Mouse (Mus musculus) common myeloid progenitor, adult 5-6 weeks (primary cell): Measurements from ENCODE around the gene Thbs3. TPM values are rescaled to one million over a fixed set of nuclear protein-coding genes. Genes with fewer than 3 reads are reported as not detected.
A peak's percentile ranks its signal among the peaks of the same experiment; 100 is the strongest.

Source experiments
- ATAC-seq: replicated peaks from 2 replicates; pipeline ENCODE4 v1.8.0; 2016; ENCODE audit warnings: low read depth, mild to moderate bottlenecking, moderate TSS enrichment, inconsistent platforms; ENCODE audit not compliant: poor library complexity, severe bottlenecking
- total RNA-seq: library from RNA; stranded (forward); fragments of 200-1000, 187-1606 nt; gene quantifications from 2 replicates; pipeline ENCODE4 v1.2.3, GENCODE M21; 2017

Thbs3 gene
- 0.09 TPM in 1 of 2 replicates, not detected in the other for total RNA-seq

DNA sequence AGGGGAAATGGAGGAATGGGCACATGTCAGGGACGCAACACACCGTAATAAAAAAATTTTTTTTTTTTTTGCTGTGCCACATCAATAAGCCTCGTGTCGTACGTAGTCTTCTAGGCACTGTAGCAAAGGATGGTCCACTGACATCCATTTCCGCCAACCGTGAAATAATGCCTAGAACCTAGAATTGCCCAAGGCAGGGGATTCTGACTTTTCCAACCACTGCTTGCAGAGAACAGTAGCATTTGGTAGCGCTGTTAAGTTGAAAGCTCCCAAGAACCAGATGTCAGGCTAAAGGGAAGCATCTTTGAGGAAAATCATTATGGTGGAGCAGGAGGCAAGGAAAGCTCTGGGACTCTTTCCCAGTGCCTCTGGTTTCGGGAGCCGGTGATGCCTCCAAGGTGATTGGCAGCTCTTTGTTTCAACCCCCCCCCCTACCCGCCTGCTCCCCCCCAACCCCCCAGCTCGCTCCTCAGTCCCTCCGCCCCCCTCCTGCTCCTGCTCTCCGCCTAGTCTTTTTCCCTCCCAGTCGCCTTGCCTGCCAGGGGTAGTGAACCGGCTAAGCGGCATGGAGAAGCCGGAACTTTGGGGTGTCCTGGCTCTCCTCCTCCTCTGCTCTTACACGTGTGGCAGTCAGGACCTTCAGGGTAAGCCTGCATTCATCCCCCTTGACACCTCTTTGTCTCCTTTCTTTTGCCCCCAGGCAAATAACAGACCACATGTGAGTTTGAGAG, at the start of gene Thbs3:
Gene Thbs3, plus strand, starts transcription at position 500 of the 731 bp plus-strand sequence.
- ATAC-seq: no peak

DNA sequence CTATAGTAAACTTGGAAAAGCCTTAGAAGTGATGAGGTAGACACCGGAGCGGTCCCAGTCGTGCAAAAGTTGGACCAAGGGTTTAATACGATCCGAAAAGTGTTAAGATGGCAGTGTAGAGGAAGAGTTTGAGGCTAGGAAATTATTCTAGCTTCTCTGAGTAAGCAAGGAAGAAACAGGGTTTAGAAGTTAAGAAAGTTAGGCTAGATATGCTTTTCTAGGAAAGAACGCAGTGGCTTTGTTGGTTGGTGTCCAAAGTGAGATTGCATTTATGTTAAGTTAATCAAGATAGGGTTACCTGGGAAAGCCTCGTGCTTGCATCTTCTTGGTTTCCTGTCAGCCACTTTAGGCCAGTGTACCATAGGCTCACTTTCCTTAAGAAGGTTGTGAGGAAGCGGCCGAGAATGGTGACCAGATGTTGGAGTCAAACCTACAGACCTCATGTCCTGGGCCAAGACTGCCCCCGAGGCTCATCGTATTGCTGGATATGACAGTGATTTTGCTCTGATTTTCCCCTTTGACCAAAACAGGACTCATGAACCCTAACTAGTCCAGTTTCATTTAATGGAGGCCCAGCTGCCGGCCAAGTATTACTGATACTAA, 49.6 kb upstream of the Thbs3 start:
- no peak for ATAC-seq

DNA sequence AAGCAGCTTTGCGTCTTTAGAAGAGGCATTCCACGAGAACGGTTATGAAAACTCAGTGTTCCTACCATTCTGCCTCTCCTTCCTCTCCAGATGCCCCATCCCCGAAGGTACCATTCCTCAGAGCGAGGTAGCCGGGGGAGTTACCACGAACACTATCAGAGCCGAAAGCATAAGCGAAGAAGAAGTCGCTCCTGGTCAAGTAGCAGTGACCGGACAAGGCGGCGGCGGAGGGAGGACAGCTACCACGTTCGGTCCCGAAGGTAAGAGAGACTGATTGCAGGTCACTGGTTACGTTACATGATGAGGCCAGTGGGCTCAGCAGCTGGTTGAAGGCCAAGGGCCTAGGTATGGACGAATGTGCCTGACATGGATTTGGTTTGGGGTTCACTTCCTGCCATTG, 48.0 kb upstream of the Thbs3 start:
- ATAC-seq: no peak

DNA sequence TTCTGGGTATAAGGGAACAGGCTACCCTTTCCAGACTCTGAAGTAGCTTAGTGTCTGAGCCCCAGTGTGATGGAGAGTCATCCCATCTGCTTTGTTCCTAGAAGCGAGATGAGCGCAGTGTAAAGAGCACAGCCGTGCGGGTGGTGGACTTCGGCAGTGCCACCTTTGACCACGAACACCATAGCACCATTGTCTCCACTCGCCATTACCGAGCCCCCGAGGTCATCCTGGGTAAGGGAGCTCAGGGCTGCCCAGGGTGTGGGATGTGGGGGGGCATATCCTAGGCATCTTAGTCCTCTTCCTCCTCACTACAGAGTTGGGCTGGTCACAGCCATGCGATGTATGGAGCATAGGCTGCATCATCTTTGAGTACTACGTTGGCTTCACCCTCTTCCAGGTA, 40.1 kb upstream of the Thbs3 start:
- no peak for ATAC-seq

DNA sequence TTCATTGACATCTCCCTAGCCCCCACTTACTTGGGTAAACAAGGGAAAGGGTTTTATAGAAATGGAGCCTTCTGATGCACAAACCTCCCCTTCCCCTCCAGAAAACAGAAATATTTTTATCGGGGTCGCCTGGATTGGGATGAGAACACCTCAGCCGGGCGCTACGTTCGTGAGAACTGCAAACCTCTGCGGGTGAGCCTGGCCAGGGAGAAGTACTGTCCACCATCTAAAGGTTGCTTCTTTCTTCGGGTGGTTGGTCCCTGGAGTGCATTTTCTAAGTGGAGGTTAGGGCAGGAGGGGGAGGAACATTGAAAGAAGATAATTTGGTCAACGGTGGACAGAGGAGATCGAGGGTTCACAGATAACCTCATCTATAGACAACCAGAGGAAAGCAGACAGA, 39.4 kb upstream of the Thbs3 start:
- ATAC-seq: no peak

DNA sequence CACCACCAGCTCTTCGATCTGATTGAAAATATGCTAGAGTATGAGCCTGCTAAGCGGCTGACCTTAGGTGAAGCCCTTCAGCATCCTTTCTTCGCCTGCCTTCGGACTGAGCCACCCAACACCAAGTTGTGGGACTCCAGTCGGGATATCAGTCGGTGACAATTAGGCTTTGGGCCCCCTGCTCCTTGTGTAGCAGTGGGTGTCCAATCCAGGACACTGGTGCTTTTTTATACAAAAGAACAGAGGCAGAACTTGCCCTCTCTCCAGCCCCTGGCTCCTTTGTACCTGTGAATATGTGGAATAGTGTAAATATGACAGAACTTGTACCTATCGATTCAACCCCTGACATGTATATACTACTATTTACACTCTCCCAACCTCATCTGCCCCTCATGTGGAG, 38.6 kb upstream of the Thbs3 start:
- no peak for ATAC-seq

DNA sequence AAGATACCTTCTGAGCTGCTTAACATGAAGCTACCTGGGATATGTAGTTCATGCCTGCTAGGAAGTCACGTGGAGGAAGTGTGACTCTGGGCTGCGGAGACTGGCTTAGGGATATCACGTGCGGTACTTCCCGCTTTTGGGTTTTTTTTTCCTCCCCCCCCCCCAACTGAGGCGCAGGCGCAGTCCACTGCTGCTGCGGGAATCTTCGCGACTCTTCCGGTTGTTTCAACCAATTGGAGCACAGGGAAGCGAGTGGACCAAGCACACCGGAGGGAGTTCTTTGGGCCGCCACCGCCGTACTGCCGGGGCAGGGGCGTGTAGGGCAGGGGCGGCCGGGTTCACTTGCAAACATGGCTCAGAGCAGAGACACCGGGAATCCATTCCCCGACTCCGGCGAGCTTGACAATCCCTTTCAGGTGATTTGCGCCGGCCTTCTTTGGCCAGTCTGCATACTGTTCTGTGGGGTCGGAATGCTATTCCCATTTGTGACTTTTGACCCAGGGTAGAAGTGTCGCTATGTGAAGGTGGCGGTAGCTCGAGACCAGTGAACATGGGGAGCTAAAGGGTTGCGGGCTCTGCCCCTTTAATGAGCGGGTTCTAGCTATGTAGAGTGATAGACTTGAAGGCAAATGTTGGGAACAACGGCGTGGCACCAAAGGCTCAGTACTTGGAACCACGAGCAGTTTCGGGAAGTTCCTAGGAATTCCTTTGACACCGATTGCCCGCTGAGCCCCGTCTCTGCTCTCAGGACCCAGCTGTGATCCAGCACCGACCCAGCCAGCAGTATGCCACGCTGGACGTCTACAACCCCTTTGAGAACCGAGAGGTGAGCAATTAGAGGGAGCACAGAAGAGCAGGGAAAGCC, 37.5 kb upstream of the Thbs3 start, which contains the start of gene Scamp3:
Gene Scamp3, plus strand, starts transcription at position 232 of the 865 bp plus-strand sequence.
- ATAC-seq: peak; percentile 90

DNA sequence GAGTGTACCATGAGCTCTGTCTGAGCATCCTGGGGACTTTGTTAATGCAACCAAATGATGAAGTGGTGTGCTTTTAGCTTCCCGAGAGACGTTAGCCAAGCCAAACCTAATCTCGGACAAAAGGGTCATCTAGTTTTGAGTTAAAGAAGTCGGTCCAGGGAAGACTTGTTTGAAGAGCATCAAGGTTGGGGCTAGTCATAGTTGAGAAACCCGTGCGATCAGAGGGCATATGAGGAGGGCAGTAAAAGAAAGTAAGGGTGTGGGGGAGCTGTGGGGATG, 36.9 kb upstream of the Thbs3 start:
- no peak for ATAC-seq

DNA sequence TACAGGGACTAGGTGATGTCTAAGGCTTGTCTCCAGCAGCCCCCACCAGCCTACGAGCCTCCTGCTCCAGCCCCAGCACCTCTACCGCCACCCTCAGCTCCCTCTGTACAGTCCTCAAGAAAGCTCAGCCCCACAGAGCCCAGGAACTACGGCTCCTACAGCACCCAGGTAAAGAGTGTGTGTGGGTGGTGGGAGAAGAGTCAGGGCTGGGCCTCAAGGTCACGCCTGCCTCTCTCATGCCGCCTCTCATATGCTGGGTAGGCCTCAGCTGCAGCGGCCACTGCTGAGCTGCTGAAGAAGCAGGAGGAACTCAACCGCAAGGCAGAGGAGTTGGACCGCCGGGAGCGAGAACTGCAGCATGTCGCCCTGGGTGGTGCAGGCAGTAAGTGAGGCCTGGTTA, 35.9 kb upstream of the Thbs3 start:
- no peak for ATAC-seq

DNA sequence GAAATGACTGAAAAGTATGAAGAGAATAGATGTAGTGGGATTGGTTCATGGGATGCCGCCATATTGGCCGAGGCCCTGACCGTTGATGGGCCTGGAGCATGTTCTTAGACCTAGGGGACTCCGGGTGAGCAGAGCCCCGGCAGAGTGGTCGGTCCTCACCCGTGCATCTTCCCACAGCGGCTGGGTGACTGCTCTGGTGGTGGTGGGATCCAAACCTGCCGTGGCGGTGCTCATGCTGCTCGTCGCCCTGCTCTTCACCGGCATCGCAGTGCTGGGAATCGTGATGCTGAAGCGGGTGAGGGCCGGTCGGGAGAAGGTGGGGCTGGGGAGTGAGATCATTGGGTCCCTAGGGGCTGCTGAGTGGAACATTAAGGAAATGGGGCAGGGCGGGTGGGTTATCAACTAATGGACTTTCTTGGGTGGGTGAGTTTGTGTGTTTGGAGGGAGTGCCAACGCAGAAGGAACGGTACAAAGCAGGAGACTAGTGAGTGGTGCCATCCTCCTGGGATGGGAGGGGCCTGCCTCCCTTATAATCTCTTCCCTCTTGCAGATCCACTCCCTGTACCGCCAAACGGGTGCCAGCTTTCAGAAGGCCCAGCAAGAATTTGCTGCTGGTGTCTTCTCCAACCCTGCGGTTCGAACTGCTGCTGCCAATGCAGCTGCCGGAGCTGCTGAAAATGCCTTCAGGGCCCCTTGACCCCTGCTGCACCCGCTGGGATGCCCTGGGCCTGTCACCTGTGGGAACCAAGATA, 33.1 kb upstream of the Thbs3 start:
- no peak for ATAC-seq

DNA sequence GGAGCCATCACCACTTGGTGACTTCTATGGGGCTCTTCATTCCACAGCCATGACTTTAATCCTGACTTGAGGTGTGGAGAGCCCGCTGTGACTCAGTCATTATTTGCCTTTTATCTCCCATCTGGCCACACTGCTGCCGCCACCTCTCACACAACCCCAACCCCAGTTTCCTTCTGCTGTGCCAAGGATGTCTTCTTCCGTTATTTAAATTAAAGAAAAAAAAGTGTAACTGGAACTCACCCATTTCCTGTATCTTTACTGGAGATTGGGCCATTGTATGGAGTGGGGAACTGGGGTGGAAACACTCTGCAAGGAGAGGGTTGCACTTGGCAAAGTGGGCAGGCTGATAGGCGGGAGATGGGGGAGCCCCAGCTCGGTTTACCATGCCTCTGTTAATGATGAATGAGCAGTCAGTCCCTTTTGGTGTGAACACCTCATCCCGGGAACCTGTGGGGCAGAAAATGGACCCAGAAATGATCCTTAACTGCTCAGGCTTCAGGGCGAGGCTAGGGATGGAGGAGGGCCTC, 32.4 kb upstream of the Thbs3 start:
- peak; percentile 46 for ATAC-seq

DNA sequence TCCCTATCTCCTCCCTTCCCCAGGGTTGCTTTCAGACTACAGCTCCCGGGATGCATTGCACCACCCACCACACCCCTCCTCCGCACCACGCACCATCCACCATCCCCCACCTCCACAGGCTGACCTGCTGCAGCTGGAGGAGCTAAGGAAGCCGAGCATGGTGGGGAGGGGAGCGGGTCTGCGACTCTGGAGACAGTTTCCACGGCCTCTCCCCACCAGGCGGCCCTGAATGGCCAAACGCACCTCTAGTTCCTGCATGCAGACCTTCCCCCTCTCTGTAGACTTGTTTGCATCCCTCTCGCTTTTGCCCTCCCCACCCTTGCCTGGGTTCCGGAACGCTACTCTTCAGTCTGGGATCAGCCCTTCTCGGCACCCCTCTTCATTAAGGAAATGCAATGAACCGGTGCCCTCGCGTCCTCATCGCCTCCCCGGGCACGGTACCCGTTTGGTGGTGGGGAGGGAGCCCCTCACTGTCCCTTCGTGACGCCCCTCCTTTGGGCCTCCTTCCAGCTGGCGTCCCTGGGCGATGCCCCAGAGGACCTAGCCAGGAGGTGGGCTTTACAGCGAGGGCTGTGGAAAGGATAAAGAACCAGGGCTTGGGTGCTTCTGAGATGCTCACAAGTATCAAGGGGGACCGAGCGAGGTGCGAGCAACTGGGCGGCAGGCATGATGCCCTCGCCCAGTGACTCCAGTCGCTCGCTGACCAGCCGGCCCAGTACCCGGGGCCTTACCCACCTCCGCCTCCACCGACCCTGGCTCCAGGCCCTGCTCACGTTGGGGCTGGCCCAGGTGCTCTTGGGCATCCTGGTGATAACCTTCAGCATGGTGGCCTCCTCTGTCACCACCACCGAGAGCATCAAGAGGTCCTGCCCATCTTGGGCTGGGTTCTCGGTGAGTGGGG, 31.7 kb upstream of the Thbs3 start, which contains the start of gene Fam189b:
Gene Fam189b, plus strand, starts transcription at position 86 of the 901 bp plus-strand sequence.
- ATAC-seq: peak; percentile 90

DNA sequence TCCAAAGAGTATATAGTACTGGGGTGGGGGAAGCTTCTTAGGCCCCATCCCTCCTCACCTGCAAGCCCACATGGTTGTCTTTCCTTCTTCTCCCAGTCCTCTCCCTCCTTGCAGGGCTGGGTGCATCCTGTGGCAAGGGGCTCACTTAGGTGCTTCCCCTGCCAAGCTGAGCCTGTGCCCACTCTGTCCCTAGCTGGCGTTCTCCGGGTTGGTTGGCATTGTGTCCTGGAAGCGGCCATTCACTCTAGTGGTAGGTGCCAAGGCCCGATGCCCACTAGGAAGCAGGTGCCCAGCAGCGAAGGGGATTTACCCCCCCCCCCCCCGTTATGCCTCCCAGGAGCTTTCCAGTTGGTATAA, 31.0 kb upstream of the Thbs3 start:
- ATAC-seq: no peak

DNA sequence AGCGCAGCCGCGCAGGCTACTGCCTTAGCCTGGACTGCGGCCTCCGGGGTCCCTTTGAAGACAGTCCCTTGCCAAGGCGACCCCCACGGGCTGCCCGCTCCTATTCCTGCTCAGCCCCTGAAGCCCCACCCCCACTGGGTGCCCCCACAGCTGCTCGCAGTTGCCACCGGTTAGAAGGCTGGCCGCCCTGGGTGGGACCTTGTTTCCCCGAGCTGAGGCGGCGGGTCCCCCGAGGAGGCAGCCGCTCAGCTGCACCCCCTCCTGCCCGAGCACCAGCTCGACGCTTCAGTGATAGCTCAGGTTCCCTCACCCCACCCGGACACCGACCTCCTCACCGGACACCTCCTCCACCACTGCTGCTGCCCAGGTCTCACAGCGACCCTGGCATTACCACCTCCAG, 27.8 kb upstream of the Thbs3 start:
- ATAC-seq: no peak

DNA sequence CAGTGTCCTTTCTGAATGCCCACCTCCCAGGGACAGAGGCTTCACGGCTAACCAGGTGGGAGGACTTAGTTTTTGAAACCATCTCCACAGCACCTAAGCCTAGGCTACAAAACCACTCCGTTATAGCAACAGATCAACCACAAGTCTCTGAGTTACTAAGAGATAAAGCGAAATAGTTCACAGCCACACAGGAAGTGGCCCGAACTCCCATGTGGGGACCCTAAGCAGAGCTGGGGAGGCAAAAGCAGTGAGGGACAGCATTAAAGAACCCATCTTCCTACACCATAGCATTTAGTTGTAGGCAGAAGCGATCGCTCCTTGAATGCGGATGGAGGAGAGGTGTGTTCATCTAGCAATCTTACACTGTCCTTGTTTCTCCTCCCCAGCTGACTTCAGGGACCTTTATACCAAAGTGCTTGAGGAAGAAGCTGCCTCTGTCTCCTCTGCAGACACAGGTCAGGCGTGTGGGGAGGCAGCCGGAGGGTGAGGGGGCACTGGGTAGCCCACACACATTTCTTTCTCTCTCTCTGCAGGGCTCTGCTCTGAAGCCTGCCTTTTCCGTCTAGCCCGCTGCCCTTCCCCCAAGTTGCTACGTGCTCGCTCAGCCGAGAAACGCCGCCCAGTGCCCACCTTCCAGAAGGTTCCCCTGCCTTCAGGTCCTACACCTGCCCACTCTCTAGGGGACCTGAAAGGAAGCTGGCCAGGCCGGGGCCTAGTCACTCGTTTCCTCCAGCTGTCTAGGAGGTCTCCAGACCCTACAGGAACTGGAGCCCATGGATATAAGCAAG, 27.1 kb upstream of the Thbs3 start:
- no peak for ATAC-seq

DNA sequence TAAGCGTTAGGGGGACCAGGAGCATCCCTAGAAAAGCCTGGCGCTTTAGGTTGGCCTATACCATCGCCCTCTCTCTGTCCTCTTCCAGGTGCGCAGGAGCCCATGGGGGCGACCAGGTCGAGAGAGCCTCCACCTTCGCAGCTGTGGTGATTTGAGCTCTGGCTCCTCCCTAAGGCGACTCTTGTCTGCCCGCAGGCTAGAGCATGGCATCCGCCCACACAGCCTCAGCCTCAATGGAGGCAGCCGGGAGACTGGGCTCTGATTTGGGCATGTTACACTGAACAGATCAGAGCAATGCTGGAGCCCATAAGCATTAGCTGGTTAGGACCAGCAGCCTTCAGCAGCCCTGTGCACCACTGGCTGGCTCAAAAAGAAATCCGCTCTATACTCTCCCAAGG, 26.5 kb upstream of the Thbs3 start:
- no peak for ATAC-seq

DNA sequence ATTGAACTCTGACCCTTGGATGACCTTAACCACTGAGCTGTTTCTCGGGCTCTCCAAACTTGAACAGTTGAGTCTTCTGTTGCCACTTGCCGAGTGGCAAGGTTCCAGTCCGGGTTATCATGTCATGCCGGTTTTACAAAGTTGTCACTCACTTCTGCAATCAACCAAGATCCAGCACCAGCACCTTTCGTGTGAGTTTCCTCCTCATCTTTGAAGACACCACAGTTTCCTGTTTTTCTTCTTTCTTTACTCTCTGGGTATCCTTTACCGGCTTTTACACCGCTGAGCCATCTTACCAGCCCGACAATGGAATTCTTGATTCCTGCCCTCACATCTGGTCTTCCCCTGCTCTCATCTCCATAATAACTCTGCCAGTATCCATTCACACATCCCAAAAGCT, 24.5 kb upstream of the Thbs3 start:
- ATAC-seq: peak; percentile 53

DNA sequence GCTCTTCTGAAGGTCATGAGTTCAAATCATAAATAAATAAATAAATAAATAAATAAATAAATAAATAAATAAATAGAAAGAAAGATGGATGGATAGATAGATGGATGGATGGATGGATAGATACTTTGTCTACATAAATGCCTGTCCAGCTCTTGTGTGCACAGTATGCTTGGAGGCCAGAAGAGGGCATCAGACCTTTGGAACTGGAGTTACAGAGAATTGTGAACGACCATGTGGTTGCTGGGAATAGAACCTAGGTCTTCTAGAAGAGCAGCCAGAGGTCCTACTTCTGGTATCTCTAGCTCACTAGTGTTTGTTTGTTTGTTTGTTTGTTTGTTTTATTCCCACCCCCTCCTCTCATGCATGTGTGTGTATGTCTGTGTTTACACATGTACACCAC, 21.6 kb upstream of the Thbs3 start:
- ATAC-seq: no peak
